Mouse (Mus musculus): Measurements from ENCODE around the gene Srd5a3. TPM values are rescaled to one million over a fixed set of nuclear protein-coding genes. Genes with fewer than 3 reads are reported as not detected.

The Srd5a3 gene
- total and polyA plus RNA-seq, 2 experiments from 2014 or later, result 23.7 to 26.9 TPM

DNA sequence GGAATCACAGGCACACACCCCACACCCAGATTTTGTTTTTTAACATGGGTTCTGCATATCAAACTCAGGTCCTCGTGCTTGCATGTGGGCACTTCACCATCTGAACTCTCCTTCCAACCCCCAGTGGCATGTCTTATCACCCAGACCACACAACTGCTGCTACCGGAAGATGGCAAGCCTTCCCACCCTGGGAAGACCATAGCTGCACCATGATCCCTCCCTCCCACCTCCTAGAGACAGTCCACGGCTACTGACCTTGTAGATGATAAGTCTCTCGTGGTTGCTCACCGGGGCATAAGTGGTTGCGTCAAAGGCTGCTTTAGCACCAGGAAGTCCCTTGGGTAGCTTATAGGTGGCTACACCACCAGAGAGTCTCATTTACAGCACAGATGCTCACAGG, 21.4 kb downstream of the Srd5a3 start:
- TF ChIP-seq EP300 (IDR thresholded peaks at IDR 0.05; ENCODE audit: low read depth), result no peak
- TF ChIP-seq CTCF (IDR thresholded peaks at IDR 0.05; ENCODE audit: low read depth), result no peak
- WGBS, result 73% methylated on average over 6 of the region's 6 CpGs
- 0 out of 2 replicates have a peak, but pooled peaks cover 3% of the 10 kb centered on the region for H3K36me3 ChIP-seq (replicated peaks; ENCODE audit: control insufficient read depth, insufficient read depth, low read length)
- H3K4me1 ChIP-seq (ENCODE audit: control insufficient read depth, insufficient read depth), result no peaks in the 10 kb centered on the region
- no peak overlapping the region for H3K27ac ChIP-seq (ENCODE audit: low read depth)
- DNase-seq (ENCODE audit: low spot score) (no peak), ATAC-seq (ENCODE audit: insufficient read depth, low read depth) (no peak)
- H3K9ac ChIP-seq (replicated peaks; ENCODE audit: low read depth, low read length), result no peak overlapping the region
- H3K4me2 ChIP-seq (ENCODE audit: low read depth, low read length), result no peak overlapping the region
- H3K27me3 ChIP-seq (ENCODE audit: control insufficient read depth, insufficient read depth, low read length), result no peaks in the 10 kb centered on the region
- H3K9me3 ChIP-seq (replicated peaks; ENCODE audit: control insufficient read depth, low read length), result no peaks in the 10 kb centered on the region
- no peak overlapping the region for H3K4me3 ChIP-seq (ENCODE audit: low read depth, low read length)

DNA sequence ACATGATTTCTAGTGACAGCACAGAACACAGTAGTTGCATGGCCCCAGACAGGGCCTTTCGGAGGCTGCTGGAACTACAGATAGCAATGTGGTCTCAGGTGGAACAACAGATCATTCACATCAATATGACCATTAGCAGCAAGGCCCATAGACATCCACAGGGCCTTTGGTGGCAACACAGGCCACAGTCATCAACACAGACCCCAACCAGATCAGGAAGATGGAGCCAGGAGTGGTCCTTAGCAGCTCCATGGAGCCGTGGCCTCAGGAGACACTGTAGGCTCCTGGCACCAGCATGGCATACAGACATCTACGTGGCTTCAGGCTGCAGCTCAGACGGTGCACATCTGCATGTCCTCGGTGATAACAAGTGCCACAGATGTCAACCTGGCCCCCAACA, 22.9 kb downstream of the Srd5a3 start:
- H3K4me1 ChIP-seq (ENCODE audit: control insufficient read depth, insufficient read depth), result no peaks in the 10 kb centered on the region
- no peaks in the 10 kb centered on the region for H3K36me3 ChIP-seq (replicated peaks; ENCODE audit: control insufficient read depth, insufficient read depth, low read length)
- no peak for DNase-seq (ENCODE audit: low spot score)
- ATAC-seq (ENCODE audit: insufficient read depth, low read depth), result no peak
- H3K9ac ChIP-seq (replicated peaks; ENCODE audit: low read depth, low read length), result no peak overlapping the region
- no peak overlapping the region for H3K4me3 ChIP-seq (ENCODE audit: low read depth, low read length)
- no peaks in the 10 kb centered on the region for H3K27me3 ChIP-seq (ENCODE audit: control insufficient read depth, insufficient read depth, low read length)
- H3K4me2 ChIP-seq (ENCODE audit: low read depth, low read length), result no peak overlapping the region
- TF ChIP-seq EP300 (IDR thresholded peaks at IDR 0.05; ENCODE audit: low read depth), result no peak
- no peak for TF ChIP-seq CTCF (IDR thresholded peaks at IDR 0.05; ENCODE audit: low read depth)
- no peak overlapping the region for H3K27ac ChIP-seq (ENCODE audit: low read depth)
- no peaks in the 10 kb centered on the region for H3K9me3 ChIP-seq (replicated peaks; ENCODE audit: control insufficient read depth, low read length)
- WGBS, result 72% methylated on average over 5 of the region's 5 CpGs

- no peak for ATAC-seq (ENCODE audit: insufficient read depth, low read depth)
- Histone ChIP-seq H3K27me3 (ENCODE audit: control insufficient read depth, insufficient read depth, low read length) (no peaks in the 10 kb centered on the region), H3K4me3 (ENCODE audit: low read depth, low read length) (no peak overlapping the region), H3K4me1 (ENCODE audit: control insufficient read depth, insufficient read depth) (no peaks in the 10 kb centered on the region), H3K4me2 (ENCODE audit: low read depth, low read length) (no peak overlapping the region), H3K9me3 (replicated peaks; ENCODE audit: control insufficient read depth, low read length) (no peaks in the 10 kb centered on the region), H3K36me3 (replicated peaks; ENCODE audit: control insufficient read depth, insufficient read depth, low read length) (no peaks in the 10 kb centered on the region), H3K9ac (replicated peaks; ENCODE audit: low read depth, low read length) (no peak overlapping the region), H3K27ac (ENCODE audit: low read depth) (no peak overlapping the region)
- WGBS, result 85% methylated on average over 4 of the region's 4 CpGs
- no peak for DNase-seq (ENCODE audit: low spot score)
- no peak for TF ChIP-seq CTCF (IDR thresholded peaks at IDR 0.05; ENCODE audit: low read depth)
Measured at GRCm38 (mm10) chr5:76163828-76164390, 23.8 kb downstream of the Srd5a3 start.

DNA sequence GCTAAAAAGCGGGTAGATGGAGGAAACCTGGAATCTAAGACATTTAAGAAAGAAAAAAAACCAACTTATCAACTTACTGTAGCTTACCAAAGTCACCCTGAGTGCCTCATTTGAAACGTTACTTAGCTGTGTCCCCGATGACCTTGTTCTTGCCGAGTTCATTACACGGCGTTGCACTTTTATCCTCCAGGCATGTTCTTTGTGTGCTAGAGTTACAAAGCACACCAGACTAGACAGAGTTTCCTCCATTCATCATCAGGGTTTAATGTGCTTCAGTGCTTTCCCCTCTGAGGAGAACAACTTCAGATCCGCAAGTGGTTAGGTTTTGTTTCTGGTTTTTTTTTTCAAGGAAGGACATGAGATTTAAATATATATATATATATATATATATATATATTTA, 24.8 kb downstream of the Srd5a3 start:
- Histone ChIP-seq H3K27me3 (ENCODE audit: control insufficient read depth, insufficient read depth, low read length) (no peaks in the 10 kb centered on the region), H3K9me3 (replicated peaks; ENCODE audit: control insufficient read depth, low read length) (no peaks in the 10 kb centered on the region), H3K4me2 (ENCODE audit: low read depth, low read length) (no peak overlapping the region), H3K4me1 (ENCODE audit: control insufficient read depth, insufficient read depth) (no peaks in the 10 kb centered on the region), H3K9ac (replicated peaks; ENCODE audit: low read depth, low read length) (no peak overlapping the region), H3K4me3 (ENCODE audit: low read depth, low read length) (no peak overlapping the region), H3K27ac (ENCODE audit: low read depth) (no peak overlapping the region), H3K36me3 (replicated peaks; ENCODE audit: control insufficient read depth, insufficient read depth, low read length) (no peaks in the 10 kb centered on the region)
- no peak for DNase-seq (ENCODE audit: low spot score)
- no peak for ATAC-seq (ENCODE audit: insufficient read depth, low read depth)
- TF ChIP-seq CTCF (IDR thresholded peaks at IDR 0.05; ENCODE audit: low read depth), result no peak
- no peak for TF ChIP-seq EP300 (IDR thresholded peaks at IDR 0.05; ENCODE audit: low read depth)
- 56% methylated on average over 7 of the region's 7 CpGs for WGBS

GRCm38 (mm10) chr5:76170522-76170921, 30.5 kb downstream of the Srd5a3 start:
- no peaks in the 10 kb centered on the region for H3K9me3 ChIP-seq (replicated peaks; ENCODE audit: control insufficient read depth, low read length)
- WGBS, result 78% methylated on average over 4 of the region's 4 CpGs
- H3K4me1 ChIP-seq (ENCODE audit: control insufficient read depth, insufficient read depth), result no peaks in the 10 kb centered on the region
- ATAC-seq (ENCODE audit: insufficient read depth, low read depth) (no peak), DNase-seq (ENCODE audit: low spot score) (no peak)
- no peaks in the 10 kb centered on the region for H3K36me3 ChIP-seq (replicated peaks; ENCODE audit: control insufficient read depth, insufficient read depth, low read length)
- H3K27me3 ChIP-seq (ENCODE audit: control insufficient read depth, insufficient read depth, low read length), result no peaks in the 10 kb centered on the region
- no peak overlapping the region for H3K27ac ChIP-seq (ENCODE audit: low read depth)
- H3K4me2 ChIP-seq (ENCODE audit: low read depth, low read length), result no peak overlapping the region
- H3K9ac ChIP-seq (replicated peaks; ENCODE audit: low read depth, low read length), result no peak overlapping the region
- TF ChIP-seq CTCF (IDR thresholded peaks at IDR 0.05; ENCODE audit: low read depth) (no peak), EP300 (IDR thresholded peaks at IDR 0.05; ENCODE audit: low read depth) (no peak)
- H3K4me3 ChIP-seq (ENCODE audit: low read depth, low read length), result no peak overlapping the region

DNA sequence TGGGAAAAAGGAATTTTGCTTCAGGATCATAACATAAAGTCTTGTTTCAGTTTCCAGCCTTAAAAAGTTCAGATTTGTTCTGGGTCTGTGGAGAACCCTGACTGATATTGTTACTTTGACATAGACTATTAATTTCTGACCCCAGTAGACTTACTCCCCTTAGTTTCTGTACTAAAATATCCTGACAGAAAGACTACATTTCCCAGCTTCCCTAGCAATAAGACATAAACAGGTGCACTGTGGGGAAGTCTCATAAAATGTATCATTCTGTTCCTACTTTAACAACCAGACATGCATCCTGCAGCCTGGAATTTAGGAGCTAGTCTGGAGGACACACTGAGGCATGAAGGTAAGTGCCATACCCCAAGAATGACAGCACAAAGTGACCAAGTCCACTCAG, 31.0 kb downstream of the Srd5a3 start:
- Histone ChIP-seq H3K9ac (replicated peaks; ENCODE audit: low read depth, low read length) (no peak overlapping the region), H3K4me3 (ENCODE audit: low read depth, low read length) (no peak overlapping the region), H3K27ac (ENCODE audit: low read depth) (no peak overlapping the region), H3K36me3 (replicated peaks; ENCODE audit: control insufficient read depth, insufficient read depth, low read length) (no peaks in the 10 kb centered on the region), H3K4me1 (ENCODE audit: control insufficient read depth, insufficient read depth) (no peaks in the 10 kb centered on the region), H3K4me2 (ENCODE audit: low read depth, low read length) (no peak overlapping the region), H3K27me3 (ENCODE audit: control insufficient read depth, insufficient read depth, low read length) (no peaks in the 10 kb centered on the region), H3K9me3 (replicated peaks; ENCODE audit: control insufficient read depth, low read length) (no peaks in the 10 kb centered on the region)
- DNase-seq (ENCODE audit: low spot score), result no peak
- TF ChIP-seq CTCF (IDR thresholded peaks at IDR 0.05; ENCODE audit: low read depth) (no peak), EP300 (IDR thresholded peaks at IDR 0.05; ENCODE audit: low read depth) (no peak)
- ATAC-seq (ENCODE audit: insufficient read depth, low read depth), result no peak

Measured in heart, postnatal 0 days (tissue).